Mouse (Mus musculus) MEL (cell line): ENCODE data around the gene Atp2a3.

Experiments used
- CTCF ChIP-seq, 3 experiments: IDR thresholded peaks in 2 of 3; conservative IDR thresholded peaks in 1 of 3; 2 replicates each; pipeline ENCODE4 v1.5.1; 2011 to 2012; ENCODE audit warnings: low read length in 3 of 3, low read depth in 2 of 3, mild to moderate bottlenecking in 2 of 3, improper control_type of control experiment in 1 of 3, inconsistent platforms in 1 of 3, mixed read lengths in 1 of 3, moderate library complexity in 1 of 3; ENCODE audit not compliant: control insufficient read depth in 1 of 3, insufficient read depth in 1 of 3, poor library complexity in 1 of 3, severe bottlenecking in 1 of 3
- GATA1 ChIP-seq: IDR thresholded peaks from 2 replicates; pipeline ENCODE4 v1.6.1; 2011; ENCODE audit warnings: low read depth, low read length, improper control_type of control experiment
- KAT2A ChIP-seq: conservative IDR thresholded peaks from 2 replicates; pipeline ENCODE4 v1.6.1; 2012; ENCODE audit warnings: low read depth, low read length, improper control_type of control experiment, inconsistent platforms
- NRF1 ChIP-seq: IDR thresholded peaks from 2 replicates; pipeline ENCODE4 v1.6.1; 2014; ENCODE audit warnings: low read depth, mild to moderate bottlenecking, inconsistent platforms, low read length, improper control_type of control experiment, moderate library complexity; ENCODE audit not compliant: poor library complexity, insufficient read depth, severe bottlenecking
- POLR2A ChIP-seq, 2 experiments: IDR thresholded peaks; 2 replicates each; pipeline ENCODE4 v1.6.1; 2011 to 2012; ENCODE audit warnings: low read length in 2 of 2, mild to moderate bottlenecking in 2 of 2, control low read depth in 1 of 2, improper control_type of control experiment in 1 of 2, low read depth in 1 of 2, moderate library complexity in 1 of 2; ENCODE audit not compliant: control insufficient read depth in 1 of 2, insufficient read depth in 1 of 2, poor library complexity in 1 of 2
- RCOR1 ChIP-seq: IDR thresholded peaks from 2 replicates; pipeline ENCODE4 v1.6.1; 2012; ENCODE audit warnings: low read depth, mild to moderate bottlenecking, inconsistent platforms, low read length, improper control_type of control experiment
- TAL1 ChIP-seq: IDR thresholded peaks from 2 replicates; pipeline ENCODE4 v1.6.1; 2012; ENCODE audit warnings: mild to moderate bottlenecking, inconsistent platforms, low read length, moderate library complexity, mixed read lengths
- ZKSCAN1 ChIP-seq: IDR thresholded peaks from 2 replicates; pipeline ENCODE4 v1.6.1; 2012; ENCODE audit warnings: low read depth, mild to moderate bottlenecking, inconsistent platforms, low read length, improper control_type of control experiment, moderate library complexity
- ZMIZ1 ChIP-seq: IDR thresholded peaks from 2 replicates; pipeline ENCODE4 v1.6.1; 2012; ENCODE audit warnings: low read depth, mild to moderate bottlenecking, inconsistent platforms, low read length, improper control_type of control experiment, moderate library complexity
- ZNF384 ChIP-seq: IDR thresholded peaks from 2 replicates; pipeline ENCODE4 v1.6.1; 2012; ENCODE audit warnings: low read depth, mild to moderate bottlenecking, inconsistent platforms, low read length, improper control_type of control experiment

DNA sequence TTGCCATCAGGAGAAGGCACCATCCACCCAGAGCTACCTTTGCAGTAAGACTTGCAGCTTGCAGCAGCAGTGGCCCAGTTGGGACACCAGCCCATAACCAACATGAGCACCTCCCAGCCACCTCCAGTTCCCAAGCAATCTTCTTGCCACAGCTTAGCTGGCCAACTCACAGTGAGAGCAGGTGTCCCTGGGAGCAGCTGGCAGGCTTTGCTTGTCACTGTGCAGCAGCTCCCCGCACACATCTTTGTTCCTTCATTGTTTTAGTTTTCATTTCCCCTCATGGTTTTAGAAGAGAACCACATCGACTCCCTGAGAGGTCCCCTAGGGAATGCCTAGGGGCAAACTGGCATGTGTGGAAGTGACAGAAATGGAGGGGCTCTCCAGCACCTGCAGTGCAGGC is 35.9 kb upstream of the Atp2a3 start:
- TF ChIP-seq KAT2A = no peak
- TF ChIP-seq ZKSCAN1 = no peak
- no peak for TF ChIP-seq NRF1
- no peak for TF ChIP-seq CTCF (IDR thresholded peaks at IDR 0.05 in 2 of 3, conservative IDR thresholded peaks at IDR 0.05 in 1 of 3; ENCODE audit: control insufficient read depth in 1 of 3, insufficient read depth in 1 of 3, low read depth in 2 of 3, low read length in 3 of 3, poor library complexity in 1 of 3, severe bottlenecking in 1 of 3)
- no peak for TF ChIP-seq RCOR1
- TF ChIP-seq GATA1 = no peak
- TF ChIP-seq POLR2A (IDR thresholded peaks at IDR 0.05; ENCODE audit: control insufficient read depth in 1 of 2, insufficient read depth in 1 of 2, low read depth in 1 of 2, low read length in 2 of 2, poor library complexity in 1 of 2) = no peak
- TF ChIP-seq ZMIZ1 = no peak
- no peak for TF ChIP-seq ZNF384
- TF ChIP-seq TAL1 = 0 out of 2 replicates have a peak, but pooled peaks have one; percentile 9
